Mouse (Mus musculus): Measurements from ENCODE around the gene Lgr5. TPM values are rescaled to one million over a fixed set of nuclear protein-coding genes. Genes with fewer than 3 reads are reported as not detected.
A peak's percentile ranks its signal among the peaks of the same experiment; 100 is the strongest.

The Lgr5 gene
- polyA plus RNA-seq, 1 experiment from 2014 or later: 4.0 TPM

DNA sequence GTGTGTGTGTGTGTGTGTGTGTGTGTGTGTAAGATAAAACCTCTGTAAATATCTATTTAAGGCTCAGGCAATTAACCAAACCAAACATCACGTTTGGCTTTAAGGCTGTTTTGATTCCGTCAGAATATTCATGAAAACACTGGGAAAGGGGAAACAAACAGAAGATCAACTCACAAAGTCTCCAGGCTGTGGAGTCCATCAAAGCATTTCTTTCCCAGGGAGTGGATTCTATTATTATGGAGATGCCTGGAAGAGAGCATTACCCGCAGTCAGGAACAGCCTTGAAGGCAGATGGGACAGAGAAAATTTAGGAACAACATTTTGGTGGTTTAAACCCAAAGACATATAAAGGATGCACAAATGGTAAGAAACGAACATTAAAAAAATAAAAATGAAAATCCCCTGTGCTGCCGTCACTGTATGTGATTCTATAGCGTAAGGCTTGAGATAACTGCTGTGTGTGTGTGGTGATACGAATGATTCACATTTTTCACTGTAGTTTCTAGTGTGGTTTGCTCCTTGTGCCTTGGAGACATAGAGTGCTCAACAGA lies 112.5 kb downstream of the Lgr5 start:
- 71% methylated on average over 7 of the region's 7 CpGs for WGBS
- DNase-seq (ENCODE audit: low spot score): no peak
- Histone ChIP-seq H3K4me3 (no peak overlapping the region), H3K36me3 (no peaks in the 10 kb centered on the region), H3K4me1 (peaks cover 8% of the 10 kb centered on the region), H3K27me3 (ENCODE audit: insufficient read depth, poor library complexity, severe bottlenecking) (no peaks in the 10 kb centered on the region), H3K27ac (no peak overlapping the region), H3K9me3 (no peaks in the 10 kb centered on the region)

DNA sequence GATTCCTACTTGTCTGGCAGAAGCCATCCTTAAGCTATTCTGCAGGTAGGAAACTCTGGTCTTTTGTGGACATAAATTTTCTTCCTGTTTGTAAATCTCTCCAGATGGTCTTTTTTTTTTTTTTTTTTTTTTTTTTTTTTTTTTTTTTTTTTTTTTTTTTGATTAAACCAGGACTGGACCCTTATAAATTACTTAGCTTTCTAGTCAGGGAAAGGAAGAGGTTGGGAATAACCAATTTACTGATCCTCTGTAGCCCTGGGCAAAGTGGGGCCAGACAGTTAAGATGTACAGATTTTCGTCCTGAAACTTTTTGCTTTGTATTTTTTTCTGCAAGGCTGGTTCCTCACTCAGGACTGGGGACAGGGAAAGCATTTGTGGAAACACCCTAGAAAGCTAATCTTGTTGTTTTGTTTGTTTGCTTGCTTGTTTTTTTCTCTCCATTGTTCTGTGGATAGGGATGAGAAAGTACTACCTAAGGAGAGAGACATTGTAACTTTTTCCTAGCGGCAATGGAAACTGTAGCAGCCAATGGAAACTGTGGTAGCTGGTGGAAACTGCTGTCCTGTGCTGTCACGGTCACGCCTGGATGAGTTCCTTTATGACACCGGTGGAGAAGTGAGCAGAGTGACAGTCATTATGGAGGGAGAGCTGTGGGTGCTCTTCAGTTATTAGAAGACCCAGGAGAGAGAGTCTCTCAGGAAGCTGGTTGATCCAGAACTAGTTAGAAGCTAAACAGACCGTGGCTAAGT lies 114.2 kb downstream of the Lgr5 start:
- Histone ChIP-seq H3K9me3 (no peaks in the 10 kb centered on the region), H3K36me3 (no peaks in the 10 kb centered on the region), H3K27me3 (ENCODE audit: insufficient read depth, poor library complexity, severe bottlenecking) (no peaks in the 10 kb centered on the region), H3K27ac (no peak overlapping the region), H3K4me1 (peaks cover 3% of the 10 kb centered on the region), H3K4me3 (no peak overlapping the region)
- no peak for DNase-seq (ENCODE audit: low spot score)
- WGBS: 79% methylated on average over 6 of the region's 6 CpGs

DNA sequence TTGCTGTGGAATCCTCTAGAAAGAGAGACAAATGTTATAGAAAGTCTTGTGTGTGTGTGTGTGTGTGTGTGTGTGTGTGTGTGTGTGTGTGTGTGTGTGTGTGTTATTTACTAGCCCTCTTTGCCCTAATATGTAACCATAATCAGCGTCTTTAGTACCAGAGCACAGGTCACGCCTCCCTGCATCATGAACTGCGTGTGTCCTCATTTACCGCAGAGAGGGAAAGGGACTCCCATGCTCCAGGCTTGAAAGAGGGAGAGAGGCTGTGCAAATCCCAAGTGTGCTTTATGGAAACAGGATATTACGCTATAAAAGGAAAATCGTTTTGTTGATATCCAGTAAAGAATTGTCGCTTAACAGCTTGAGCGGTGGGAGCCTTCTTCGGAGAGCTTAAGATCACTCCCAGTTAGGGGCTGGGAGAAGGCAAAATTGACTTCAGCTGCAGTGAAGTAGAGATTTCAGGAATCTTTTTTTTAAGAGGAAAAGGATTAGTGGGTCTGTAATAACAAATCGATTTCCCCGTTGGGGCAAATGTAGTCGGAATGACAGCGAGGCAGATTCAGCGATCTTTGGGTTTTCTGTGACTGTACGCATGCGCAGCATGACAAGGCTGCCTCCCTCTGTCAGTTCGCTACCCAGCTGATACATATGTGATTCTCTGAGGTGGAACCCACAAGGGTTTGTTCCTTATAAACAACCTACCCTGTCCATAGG lies 116.8 kb downstream of the Lgr5 start:
- WGBS: 36% methylated on average over 17 of the region's 17 CpGs
- DNase-seq (ENCODE audit: low spot score): no peak

DNA sequence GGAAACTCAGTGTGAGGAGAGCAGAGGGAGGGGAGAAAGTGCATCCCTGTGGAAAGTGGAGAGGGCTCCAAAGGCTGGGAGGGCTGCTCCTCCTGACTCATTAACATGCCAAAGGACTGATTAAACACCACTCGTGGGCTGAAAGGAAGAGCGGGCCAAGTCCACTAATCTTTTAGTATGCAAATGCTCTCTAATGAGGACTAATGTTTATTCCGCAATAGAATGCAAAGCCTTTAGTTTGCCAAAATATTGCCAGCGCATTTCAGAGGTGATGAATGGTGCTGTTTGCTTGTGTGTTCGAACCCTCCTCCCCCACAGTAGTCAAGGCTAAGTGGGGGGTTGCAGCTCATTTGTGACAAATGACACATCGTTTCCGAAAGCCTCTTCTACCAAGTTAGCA lies 118.5 kb downstream of the Lgr5 start:
- WGBS: 20% methylated on average over 7 of the region's 7 CpGs
- Histone ChIP-seq H3K4me3 (no peak overlapping the region), H3K9me3 (no peaks in the 10 kb centered on the region), H3K27me3 (ENCODE audit: insufficient read depth, poor library complexity, severe bottlenecking) (no peaks in the 10 kb centered on the region), H3K27ac (no peak overlapping the region), H3K4me1 (no peaks in the 10 kb centered on the region), H3K36me3 (no peaks in the 10 kb centered on the region)
- DNase-seq (ENCODE audit: low spot score): no peak

More for the DNA sequence above, 116.8 kb downstream of the Lgr5 start:
- Histone ChIP-seq H3K4me3 (peak overlapping the region; percentile 49), H3K36me3 (no peaks in the 10 kb centered on the region), H3K9me3 (no peaks in the 10 kb centered on the region), H3K4me1 (no peaks in the 10 kb centered on the region), H3K27me3 (ENCODE audit: insufficient read depth, poor library complexity, severe bottlenecking) (no peaks in the 10 kb centered on the region), H3K27ac (no peak overlapping the region)

DNA sequence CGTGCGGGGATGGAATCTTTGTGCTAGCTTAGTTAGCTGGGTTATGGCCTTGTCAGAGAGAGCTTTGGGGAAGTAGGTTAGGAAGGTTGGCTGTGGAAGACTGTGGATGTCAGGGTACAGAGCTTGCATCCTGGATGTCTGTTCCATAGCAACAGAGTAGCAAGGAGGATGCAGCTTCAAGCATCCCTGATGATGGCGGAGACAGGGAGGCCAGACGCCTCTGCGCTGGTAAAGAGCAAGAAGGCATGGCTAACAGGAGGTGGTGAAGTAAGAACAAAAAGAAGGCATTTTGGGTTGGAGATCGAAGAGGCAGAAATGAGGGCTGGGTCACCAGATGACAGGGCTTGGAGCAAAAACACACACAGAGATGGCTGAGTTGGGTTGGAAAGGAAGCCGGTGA lies 118.9 kb downstream of the Lgr5 start:
- Histone ChIP-seq H3K27me3 (ENCODE audit: insufficient read depth, poor library complexity, severe bottlenecking) (no peaks in the 10 kb centered on the region), H3K9me3 (no peaks in the 10 kb centered on the region), H3K27ac (no peak overlapping the region), H3K4me3 (no peak overlapping the region), H3K4me1 (no peaks in the 10 kb centered on the region), H3K36me3 (no peaks in the 10 kb centered on the region)
- no peak for DNase-seq (ENCODE audit: low spot score)
- 48% methylated on average over 7 of the region's 7 CpGs for WGBS

DNA sequence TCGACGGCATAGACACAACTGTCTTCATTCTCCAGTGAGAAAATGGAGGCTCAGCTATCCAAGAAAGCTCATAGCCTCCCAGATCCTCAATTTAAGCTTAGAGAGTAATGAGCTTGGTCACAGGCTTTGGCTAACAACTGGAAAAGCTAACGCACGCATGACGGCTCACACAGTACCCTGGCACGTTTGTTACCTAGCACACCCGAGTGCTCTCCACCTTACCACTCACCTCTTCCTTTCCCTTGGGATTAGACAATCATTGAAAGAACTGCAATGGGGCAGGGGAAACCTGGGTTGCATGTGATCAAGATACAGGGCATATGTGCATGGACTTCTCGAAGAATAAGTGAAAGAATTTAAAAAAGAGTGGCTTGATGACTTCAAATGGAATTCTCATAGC lies 119.6 kb downstream of the Lgr5 start:
- H3K9me3 ChIP-seq: no peaks in the 10 kb centered on the region
- no peaks in the 10 kb centered on the region for H3K36me3 ChIP-seq
- H3K27me3 ChIP-seq (ENCODE audit: insufficient read depth, poor library complexity, severe bottlenecking): no peaks in the 10 kb centered on the region
- no peak overlapping the region for H3K27ac ChIP-seq
- H3K4me3 ChIP-seq: no peak overlapping the region
- WGBS: 83% methylated on average over 8 of the region's 8 CpGs
- no peak for DNase-seq (ENCODE audit: low spot score)
- H3K4me1 ChIP-seq: no peaks in the 10 kb centered on the region

DNA sequence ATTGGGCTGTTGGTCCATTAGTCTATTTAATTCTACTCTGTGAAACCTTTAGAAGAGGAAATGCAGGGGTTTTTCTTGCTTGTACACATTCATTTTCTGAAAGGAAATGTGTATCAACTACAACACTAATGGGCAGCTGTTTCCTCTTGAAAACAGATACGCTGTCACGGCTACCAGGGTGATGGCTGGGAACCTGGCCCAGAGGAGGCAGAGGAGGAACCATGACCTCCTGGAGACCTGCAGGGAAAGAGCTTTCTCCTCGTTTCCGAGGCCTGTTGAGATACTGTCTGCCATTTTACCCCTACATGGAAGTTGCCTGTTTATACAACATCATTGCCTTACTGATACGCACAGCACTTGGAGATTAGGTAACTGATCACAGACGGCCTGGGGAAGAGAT lies 121.8 kb downstream of the Lgr5 start:
- no peak overlapping the region for H3K4me3 ChIP-seq
- WGBS: 53% methylated on average over 6 of the region's 6 CpGs
- no peaks in the 10 kb centered on the region for H3K36me3 ChIP-seq
- no peaks in the 10 kb centered on the region for H3K27me3 ChIP-seq (ENCODE audit: insufficient read depth, poor library complexity, severe bottlenecking)
- no peaks in the 10 kb centered on the region for H3K4me1 ChIP-seq
- no peak overlapping the region for H3K27ac ChIP-seq
- DNase-seq (ENCODE audit: low spot score): no peak
- no peaks in the 10 kb centered on the region for H3K9me3 ChIP-seq

DNA sequence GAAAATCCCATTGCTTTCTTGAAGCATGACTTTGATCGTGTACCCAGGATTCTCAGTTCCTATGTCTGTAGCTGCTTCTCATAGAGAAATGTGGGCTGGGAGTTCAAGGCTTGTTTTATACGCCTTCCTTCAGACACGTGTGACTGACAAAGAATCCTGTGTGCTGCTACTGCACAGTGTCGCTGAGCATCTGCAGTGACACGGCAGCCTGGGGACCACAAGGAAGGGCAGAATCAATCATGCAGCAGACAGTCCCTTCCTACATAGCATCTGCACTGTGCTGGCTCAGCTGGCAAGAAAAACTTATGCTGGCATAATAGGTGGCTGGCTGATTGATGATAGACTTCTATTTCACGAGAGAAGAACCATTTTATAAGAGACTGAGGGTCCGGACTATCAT lies 122.5 kb downstream of the Lgr5 start:
- WGBS: 74% methylated on average over 7 of the region's 7 CpGs
- Histone ChIP-seq H3K27ac (no peak overlapping the region), H3K27me3 (ENCODE audit: insufficient read depth, poor library complexity, severe bottlenecking) (no peaks in the 10 kb centered on the region), H3K4me3 (no peak overlapping the region), H3K36me3 (no peaks in the 10 kb centered on the region), H3K4me1 (no peaks in the 10 kb centered on the region), H3K9me3 (no peaks in the 10 kb centered on the region)
- DNase-seq (ENCODE audit: low spot score): no peak

DNA sequence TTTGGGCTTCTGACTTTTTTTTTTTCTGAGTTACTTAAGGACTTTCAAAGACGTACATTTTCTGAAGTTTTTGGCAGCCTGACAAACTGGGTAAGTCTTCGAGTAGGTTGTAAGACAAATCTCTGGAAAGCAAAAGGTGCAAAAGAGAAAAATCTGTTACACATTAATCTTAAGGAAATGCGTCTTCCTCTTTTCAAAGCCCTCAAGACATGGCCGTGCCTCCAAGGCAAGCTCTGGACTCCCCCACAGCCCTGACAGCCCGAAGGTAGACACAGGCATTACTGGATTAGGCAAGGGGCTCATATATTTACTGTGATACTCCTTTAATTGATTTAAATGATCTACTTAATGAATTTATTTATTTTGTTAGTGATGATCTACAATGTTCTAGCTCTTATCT lies 124.9 kb downstream of the Lgr5 start:
- no peak overlapping the region for H3K4me3 ChIP-seq
- H3K36me3 ChIP-seq: no peaks in the 10 kb centered on the region
- no peaks in the 10 kb centered on the region for H3K27me3 ChIP-seq (ENCODE audit: insufficient read depth, poor library complexity, severe bottlenecking)
- H3K4me1 ChIP-seq: no peaks in the 10 kb centered on the region
- DNase-seq (ENCODE audit: low spot score): no peak
- WGBS: 63% methylated on average over 5 of the region's 5 CpGs
- H3K27ac ChIP-seq: no peak overlapping the region
- H3K9me3 ChIP-seq: no peaks in the 10 kb centered on the region

DNA sequence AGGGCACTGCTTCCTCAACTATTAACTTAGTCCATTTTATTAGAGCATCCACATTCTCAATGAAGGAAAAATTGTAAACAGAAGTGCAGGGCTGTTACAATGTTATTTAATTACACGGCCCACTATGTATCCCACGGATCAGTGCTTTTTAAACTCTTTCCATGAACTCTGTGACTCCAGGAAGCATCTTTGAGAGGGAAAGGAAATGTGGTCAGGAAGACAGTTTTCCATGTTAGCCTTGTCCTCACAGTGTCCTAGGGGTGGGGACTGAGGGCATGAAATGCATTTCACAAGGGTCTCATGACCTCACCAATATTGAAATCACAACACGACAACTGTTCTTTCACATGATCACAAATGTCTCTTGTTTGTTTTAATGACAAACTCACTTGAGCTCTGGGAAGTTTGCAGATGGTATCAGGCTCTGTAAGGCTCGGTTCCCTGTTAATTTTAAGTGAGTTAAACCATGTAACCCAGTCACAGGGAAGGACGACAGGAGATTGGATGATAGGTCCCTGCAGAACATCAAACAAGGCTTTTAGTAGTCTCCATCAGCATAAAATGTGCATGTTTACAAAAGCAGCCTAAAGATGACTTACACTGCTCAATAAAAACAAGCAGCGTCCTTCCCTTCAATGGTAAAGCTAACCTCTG lies 130.1 kb downstream of the Lgr5 start:
- H3K9me3 ChIP-seq: no peaks in the 10 kb centered on the region
- no peak overlapping the region for H3K4me3 ChIP-seq
- H3K36me3 ChIP-seq: no peaks in the 10 kb centered on the region
- no peaks in the 10 kb centered on the region for H3K4me1 ChIP-seq
- WGBS: 53% methylated on average over 6 of the region's 6 CpGs
- no peak overlapping the region for H3K27ac ChIP-seq
- no peaks in the 10 kb centered on the region for H3K27me3 ChIP-seq (ENCODE audit: insufficient read depth, poor library complexity, severe bottlenecking)
- peak; percentile 39 for DNase-seq (ENCODE audit: low spot score)

DNA sequence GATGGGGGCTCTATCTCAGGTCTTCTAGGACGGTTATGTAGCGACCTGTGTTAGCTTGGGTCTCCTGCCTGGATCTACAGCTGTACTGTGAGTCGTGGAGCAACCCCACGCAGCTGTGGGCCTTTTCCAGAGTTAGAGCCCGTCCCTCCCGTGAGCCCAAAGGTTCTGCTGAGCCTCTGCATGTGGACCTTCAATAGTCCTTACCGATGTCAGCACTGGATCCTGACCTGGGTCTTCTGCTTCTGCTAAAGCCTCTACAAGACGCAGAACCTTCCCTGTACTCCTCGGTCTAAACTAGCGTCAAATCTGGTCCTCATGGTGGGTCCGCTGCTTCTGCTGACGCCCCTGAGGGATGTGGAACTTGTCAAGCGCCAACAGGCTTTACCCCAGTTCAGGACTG lies 139.0 kb downstream of the Lgr5 start:
- WGBS: 89% methylated on average over 13 of the region's 13 CpGs
- Histone ChIP-seq H3K9me3 (no peaks in the 10 kb centered on the region), H3K27me3 (ENCODE audit: insufficient read depth, poor library complexity, severe bottlenecking) (no peaks in the 10 kb centered on the region), H3K4me1 (no peaks in the 10 kb centered on the region), H3K36me3 (no peaks in the 10 kb centered on the region), H3K4me3 (no peak overlapping the region), H3K27ac (no peak overlapping the region)
- DNase-seq (ENCODE audit: low spot score): peak; percentile 52

DNA sequence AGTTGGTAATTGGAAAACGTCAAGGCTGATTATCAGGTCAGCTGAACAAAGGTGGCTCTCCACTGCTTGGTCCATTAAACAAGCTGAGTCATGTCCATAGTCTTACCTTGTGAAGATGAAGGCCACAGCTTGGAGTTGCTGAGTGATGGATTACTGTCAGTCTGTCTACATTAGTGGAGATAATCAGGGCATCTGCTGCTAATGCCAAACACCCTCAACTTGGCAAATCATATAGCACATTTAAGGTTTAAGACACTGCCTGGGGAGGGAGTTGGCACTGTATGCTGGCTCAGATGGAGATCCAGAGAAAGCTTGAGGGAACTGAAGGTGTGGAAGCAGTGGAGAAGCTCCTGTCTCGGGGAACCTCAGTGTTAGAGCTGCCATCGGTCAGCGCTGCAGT lies 150.3 kb downstream of the Lgr5 start:
- no peak overlapping the region for H3K27ac ChIP-seq
- H3K4me1 ChIP-seq: no peaks in the 10 kb centered on the region
- H3K4me3 ChIP-seq: no peak overlapping the region
- H3K36me3 ChIP-seq: peaks cover 40% of the 10 kb centered on the region
- DNase-seq (ENCODE audit: low spot score): no peak
- no peaks in the 10 kb centered on the region for H3K27me3 ChIP-seq (ENCODE audit: insufficient read depth, poor library complexity, severe bottlenecking)
- 88% methylated on average over 4 of the region's 4 CpGs for WGBS
- no peaks in the 10 kb centered on the region for H3K9me3 ChIP-seq

DNA sequence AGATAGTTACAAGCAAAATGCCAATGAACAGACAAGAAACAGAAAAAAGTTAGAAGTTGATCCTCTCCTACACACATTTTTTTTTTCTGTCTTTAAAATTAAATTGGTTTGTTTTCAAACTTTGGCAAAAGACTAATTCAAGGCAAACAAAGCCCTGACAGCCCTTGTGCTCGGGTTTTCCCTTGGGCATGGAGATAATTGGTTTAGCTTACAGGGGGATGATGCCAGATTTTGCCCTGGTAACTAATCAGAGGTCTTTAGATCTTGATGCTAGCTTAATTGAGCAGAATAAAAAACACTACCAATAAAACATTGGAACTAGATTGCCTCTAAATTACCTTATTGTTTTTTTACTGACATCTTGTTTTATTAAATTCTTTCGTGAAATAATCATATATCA lies 162.2 kb downstream of the Lgr5 start:
- Histone ChIP-seq H3K9me3 (no peaks in the 10 kb centered on the region), H3K27me3 (ENCODE audit: insufficient read depth, poor library complexity, severe bottlenecking) (no peaks in the 10 kb centered on the region), H3K36me3 (peaks cover 92% of the 10 kb centered on the region), H3K4me3 (no peak overlapping the region), H3K27ac (no peak overlapping the region), H3K4me1 (no peaks in the 10 kb centered on the region)
- DNase-seq (ENCODE audit: low spot score): no peak
- WGBS: 78% methylated on average over 2 of the region's 2 CpGs
